Mouse (Mus musculus) liver, postnatal 0 days (tissue): Measurements from ENCODE around the gene Slc16a5. TPM values are rescaled to one million over a fixed set of nuclear protein-coding genes. Genes with fewer than 3 reads are reported as not detected.

Source experiments
- ATAC-seq: fragments of 200-750 bp; cut with Nextera tagmentation; 2 replicates; pipeline ENCODE4 v1.8.0; 2017; ENCODE audit warnings: mild to moderate bottlenecking, moderate library complexity
- DNase-seq: peaks from one replicate; pipeline ENCODE4 v3.0.0-alpha.2; 2016
- H3K27ac ChIP-seq: fragments of 300-500 bp; sonication (generic); 2 replicates; pipeline ENCODE4 v1.5.1; 2014; ENCODE audit warnings: antibody characterized with exemption, moderate library complexity, mild to moderate bottlenecking, low read depth
- H3K27me3 ChIP-seq: fragments of 300-500 bp; sonication (generic); 2 replicates; pipeline ENCODE4 v1.6.1; 2014; ENCODE audit warnings: low read length, control low read depth, mixed read lengths; ENCODE audit not compliant: insufficient read depth
- H3K36me3 ChIP-seq: fragments of 300-500 bp; sonication (generic); replicated peaks from 2 replicates; pipeline ENCODE4 v1.6.1; 2014; ENCODE audit warnings: mild to moderate bottlenecking, control low read depth, low read length, moderate library complexity, mixed read lengths; ENCODE audit not compliant: insufficient read depth
- H3K4me1 ChIP-seq: fragments of 300-500 bp; sonication (generic); 2 replicates; pipeline ENCODE4 v1.6.1; 2014; ENCODE audit warnings: antibody characterized with exemption, mild to moderate bottlenecking, control low read depth; ENCODE audit not compliant: insufficient read depth
- H3K4me2 ChIP-seq: fragments of 300-500 bp; sonication (generic); 2 replicates; pipeline ENCODE4 v1.6.1; 2014; ENCODE audit warnings: low read depth, mild to moderate bottlenecking, low read length, moderate library complexity, mixed read lengths
- H3K4me3 ChIP-seq: fragments of 300-500 bp; sonication (generic); 2 replicates; pipeline ENCODE4 v1.5.1; 2014; ENCODE audit warnings: low read depth, low read length
- H3K9ac ChIP-seq: fragments of 300-500 bp; sonication (generic); replicated peaks from 2 replicates; pipeline ENCODE4 v1.6.1; 2014; ENCODE audit warnings: mild to moderate bottlenecking, moderate library complexity
- H3K9me3 ChIP-seq: fragments of 300-500 bp; sonication (generic); 2 replicates; pipeline ENCODE4 v1.6.1; 2016; ENCODE audit warnings: mild to moderate bottlenecking, control low read depth, low read length, mixed read lengths
- CTCF ChIP-seq: sonication (generic); IDR thresholded peaks from 2 replicates; pipeline ENCODE4 v1.5.1; 2016; ENCODE audit warnings: antibody characterized with exemption, low read depth
- EP300 ChIP-seq: IDR thresholded peaks from 2 replicates; pipeline ENCODE4 v1.6.1; 2016; ENCODE audit warnings: antibody characterized with exemption, low read depth, mild to moderate bottlenecking
- WGBS: fragments of 180-500 bp; shearing (Covaris S2); extraction: QIAGEN DNeasy Blood & Tissue Kit; methylation state at CpG from one replicate; pipeline ENCODE4 v1.1.7; 2014; ENCODE audit not compliant: insufficient replicate concordance; 5-methylcytosine and 5-hydroxymethylcytosine counted together
- polyA plus RNA-seq: library from polyadenylated mRNA; unstranded; fragments of >200 nt; fragmentation: Nextera tagmentation; extraction: Ambion mirVana; gene quantifications from 2 replicates; pipeline ENCODE4 v1.2.1, GENCODE M21; 2015

Slc16a5 gene
- polyA plus RNA-seq, 1 experiment from 2014 or later = 10.4 TPM

GRCm38 (mm10) chr11:115460976-115461375 lies 1.3 kb upstream of the Slc16a5 start:
- Histone ChIP-seq H3K4me3 (no peak overlapping the region), H3K36me3 (no peaks in the 10 kb centered on the region), H3K4me2 (no peak overlapping the region), H3K9ac (no peak overlapping the region), H3K27ac (no peak overlapping the region), H3K4me1 (peaks cover 18% of the 10 kb centered on the region), H3K9me3 (no peaks in the 10 kb centered on the region), H3K27me3 (no peaks in the 10 kb centered on the region)
- ATAC-seq = no peak
- no peak for TF ChIP-seq EP300
- TF ChIP-seq CTCF = no peak
- DNase-seq = no peak
- WGBS = 38% methylated on average over 8 of the region's 8 CpGs

- no peak overlapping the region for H3K4me2 ChIP-seq
- no peaks in the 10 kb centered on the region for H3K9me3 ChIP-seq
- peak; percentile 18; the same call in 1 of the 2 replicates for ATAC-seq
- no peak overlapping the region for H3K9ac ChIP-seq
- H3K4me3 ChIP-seq = no peak overlapping the region
- TF ChIP-seq EP300 = no peak
- no peak for TF ChIP-seq CTCF
- peaks cover 18% of the 10 kb centered on the region for H3K4me1 ChIP-seq
- peak overlapping the region; percentile 76 for H3K27ac ChIP-seq
- no peaks in the 10 kb centered on the region for H3K27me3 ChIP-seq
- 48% methylated on average over 5 of the region's 5 CpGs for WGBS
- no peaks in the 10 kb centered on the region for H3K36me3 ChIP-seq
- DNase-seq = no peak
Measured at GRCm38 (mm10) chr11:115461846-115462242, 430 bp upstream of the Slc16a5 start.

- H3K4me1 ChIP-seq = peaks cover 10% of the 10 kb centered on the region
- peak overlapping the region; percentile 36; the same call in 1 of the 2 replicates for H3K4me2 ChIP-seq
- 70% methylated on average over 11 of the region's 11 CpGs for WGBS
- no peaks in the 10 kb centered on the region for H3K27me3 ChIP-seq
- DNase-seq (no peak), ATAC-seq (no peak)
- TF ChIP-seq CTCF (no peak), EP300 (no peak)
- no peaks in the 10 kb centered on the region for H3K36me3 ChIP-seq
- H3K9ac ChIP-seq = no peak overlapping the region
- no peak overlapping the region for H3K4me3 ChIP-seq
- H3K9me3 ChIP-seq = no peaks in the 10 kb centered on the region
- no peak overlapping the region for H3K27ac ChIP-seq
Measured at GRCm38 (mm10) chr11:115463397-115463796, 1.1 kb downstream of the Slc16a5 start.

DNA sequence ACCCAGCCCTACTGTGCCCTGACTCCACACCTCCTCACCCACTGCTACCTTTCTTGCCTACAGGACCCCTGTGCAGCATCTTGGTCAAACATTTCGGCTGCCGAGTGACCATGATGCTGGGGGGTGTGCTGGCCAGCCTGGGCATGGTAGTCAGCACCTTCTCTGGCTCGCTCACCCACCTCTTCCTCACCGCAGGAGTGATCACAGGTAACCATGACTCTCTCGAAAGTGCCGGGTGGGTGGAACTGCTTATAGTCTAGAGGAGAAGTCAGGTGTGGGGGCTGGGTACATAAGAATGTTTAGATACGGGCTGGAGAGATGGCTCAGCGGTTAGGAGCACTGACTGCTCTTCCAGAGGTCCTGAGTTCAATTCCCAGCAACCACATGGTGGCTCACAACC lies 2.6 kb downstream of the Slc16a5 start:
- ATAC-seq (no peak), DNase-seq (no peak)
- no peaks in the 10 kb centered on the region for H3K9me3 ChIP-seq
- no peak overlapping the region for H3K27ac ChIP-seq
- no peak overlapping the region for H3K4me2 ChIP-seq
- 80% methylated on average over 8 of the region's 8 CpGs for WGBS
- H3K4me3 ChIP-seq = no peak overlapping the region
- H3K9ac ChIP-seq = no peak overlapping the region
- H3K4me1 ChIP-seq = peaks cover 10% of the 10 kb centered on the region; the same call in 1 of the 2 replicates
- H3K36me3 ChIP-seq = no peaks in the 10 kb centered on the region
- no peaks in the 10 kb centered on the region for H3K27me3 ChIP-seq
- no peak for TF ChIP-seq EP300

DNA sequence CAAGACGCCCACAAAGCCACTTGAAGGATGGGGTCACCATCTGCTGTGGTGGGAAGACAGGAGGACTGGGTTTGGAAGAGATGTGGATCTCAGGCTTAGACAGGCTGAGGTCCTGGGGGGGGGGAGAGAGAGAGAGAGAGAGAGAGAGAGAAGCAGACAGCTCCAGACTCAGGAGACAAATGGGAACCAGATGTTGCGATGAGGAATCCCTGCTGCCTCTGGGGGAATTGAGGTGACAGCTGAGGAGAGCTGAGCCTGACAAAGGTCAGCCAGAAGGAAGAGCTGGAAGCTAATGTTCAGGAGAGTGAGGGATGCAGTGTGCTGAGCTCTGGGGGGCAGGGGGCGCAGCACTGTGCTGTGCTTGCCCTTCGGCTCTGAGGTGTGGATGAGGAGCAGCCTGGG lies 4.9 kb downstream of the Slc16a5 start:
- DNase-seq = no peak
- TF ChIP-seq CTCF (no peak), EP300 (no peak)
- H3K9ac ChIP-seq = no peak overlapping the region
- H3K4me3 ChIP-seq = no peak overlapping the region
- no peaks in the 10 kb centered on the region for H3K27me3 ChIP-seq
- H3K4me2 ChIP-seq = no peak overlapping the region
- WGBS = 65% methylated on average over 4 of the region's 4 CpGs
- peaks cover 5% of the 10 kb centered on the region; the same call in 1 of the 2 replicates for H3K4me1 ChIP-seq
- H3K27ac ChIP-seq = no peak overlapping the region
- no peak for ATAC-seq
- H3K9me3 ChIP-seq = no peaks in the 10 kb centered on the region
- H3K36me3 ChIP-seq = no peaks in the 10 kb centered on the region

DNA sequence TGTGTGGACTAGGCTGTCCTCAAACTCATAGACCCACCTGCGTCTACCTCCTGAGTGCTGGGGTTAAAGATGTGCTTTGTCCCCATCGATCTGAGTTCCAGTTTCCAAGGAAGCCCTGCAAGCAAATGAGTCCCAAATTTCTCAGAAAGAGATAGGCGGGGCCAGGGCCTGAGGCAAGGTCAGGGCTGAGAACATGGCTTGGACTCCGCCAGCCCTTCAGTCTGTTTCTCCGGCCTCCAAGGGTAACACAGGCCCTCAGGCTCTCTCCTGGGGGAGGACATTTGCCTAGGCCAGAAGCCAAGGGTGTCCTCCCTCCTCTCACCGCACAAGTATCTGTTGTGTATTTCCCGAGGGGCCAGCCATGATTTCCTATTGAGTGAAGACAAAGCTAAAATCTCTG lies 9.9 kb downstream of the Slc16a5 start:
- ATAC-seq = no peak
- Histone ChIP-seq H3K27ac (no peak overlapping the region), H3K4me1 (peaks cover 28% of the 10 kb centered on the region), H3K27me3 (no peaks in the 10 kb centered on the region), H3K4me3 (no peak overlapping the region), H3K4me2 (no peak overlapping the region), H3K9ac (no peak overlapping the region), H3K36me3 (no peaks in the 10 kb centered on the region), H3K9me3 (no peaks in the 10 kb centered on the region)
- no peak for TF ChIP-seq CTCF
- TF ChIP-seq EP300 = no peak
- WGBS = 81% methylated on average over 7 of the region's 7 CpGs
- no peak for DNase-seq

GRCm38 (mm10) chr11:115473626-115474275 lies 11.5 kb downstream of the Slc16a5 start:
- ATAC-seq = peak; percentile 37
- H3K9ac ChIP-seq = no peak overlapping the region
- WGBS = 20% methylated on average over 15 of the region's 15 CpGs
- no peaks in the 10 kb centered on the region for H3K36me3 ChIP-seq
- TF ChIP-seq EP300 = peak; percentile 78
- peak; percentile 99 for TF ChIP-seq CTCF
- H3K4me1 ChIP-seq = peaks cover 30% of the 10 kb centered on the region
- peak overlapping the region; percentile 79 for H3K27ac ChIP-seq
- no peaks in the 10 kb centered on the region for H3K9me3 ChIP-seq
- H3K4me2 ChIP-seq = peak overlapping the region; percentile 26; the same call in 1 of the 2 replicates
- peak; percentile 94 for DNase-seq
- H3K27me3 ChIP-seq = no peaks in the 10 kb centered on the region
- H3K4me3 ChIP-seq = no peak overlapping the region
